Mouse (Mus musculus) midbrain, embryonic 15.5 days (tissue): ENCODE results near the gene Fam173b. TPM values are rescaled to one million over a fixed set of nuclear protein-coding genes. Genes with fewer than 3 reads are reported as not detected.
A peak's percentile ranks its signal among the peaks of the same experiment; 100 is the strongest.

Experiments used
- ATAC-seq: fragments of 200-750 bp; cut with Nextera tagmentation; replicated peaks from 2 replicates; pipeline ENCODE4 v1.8.0; 2017; ENCODE audit warnings: moderate TSS enrichment
- H3K27ac ChIP-seq: fragments of 300-500 bp; sonication (generic); 2 replicates; pipeline ENCODE4 v1.5.1; 2015; ENCODE audit warnings: mild to moderate bottlenecking, inconsistent platforms
- H3K27me3 ChIP-seq: fragments of 300-500 bp; sonication (generic); replicated peaks from 2 replicates; pipeline ENCODE4 v1.6.1; 2015; ENCODE audit warnings: inconsistent platforms
- H3K36me3 ChIP-seq: fragments of 300-500 bp; sonication (generic); replicated peaks from 2 replicates; pipeline ENCODE4 v1.6.1; 2015; ENCODE audit warnings: inconsistent platforms
- H3K4me1 ChIP-seq: fragments of 300-500 bp; sonication (generic); 2 replicates; pipeline ENCODE4 v1.6.1; 2015; ENCODE audit warnings: inconsistent platforms
- H3K4me2 ChIP-seq: fragments of 300-500 bp; sonication (generic); 2 replicates; pipeline ENCODE4 v1.6.1; 2015; ENCODE audit warnings: inconsistent platforms, mild to moderate bottlenecking, moderate library complexity
- H3K4me3 ChIP-seq: fragments of 300-500 bp; sonication (generic); 2 replicates; pipeline ENCODE4 v1.5.1; 2015; ENCODE audit warnings: mild to moderate bottlenecking, inconsistent platforms
- H3K9ac ChIP-seq: fragments of 300-500 bp; sonication (generic); 2 replicates; pipeline ENCODE4 v1.6.1; 2015; ENCODE audit warnings: mild to moderate bottlenecking, inconsistent platforms
- H3K9me3 ChIP-seq: fragments of 300-500 bp; sonication (generic); 2 replicates; pipeline ENCODE4 v1.6.1; 2016; ENCODE audit warnings: inconsistent platforms
- WGBS: fragments of 180-500 bp; shearing (Covaris S2); methylation state at CpG from one replicate; pipeline ENCODE4 v1.1.7; 2015; ENCODE audit warnings: mixed read lengths; 5-methylcytosine and 5-hydroxymethylcytosine counted together
- polyA plus RNA-seq: library from polyadenylated mRNA; unstranded; fragments of >200 nt; fragmentation: Nextera tagmentation; extraction: Ambion mirVana; gene quantifications from 2 replicates; pipeline ENCODE4 v1.2.1, GENCODE M21; 2015

Fam173b gene
- polyA plus RNA-seq, 1 experiment from 2014 or later = 10.6 TPM

DNA sequence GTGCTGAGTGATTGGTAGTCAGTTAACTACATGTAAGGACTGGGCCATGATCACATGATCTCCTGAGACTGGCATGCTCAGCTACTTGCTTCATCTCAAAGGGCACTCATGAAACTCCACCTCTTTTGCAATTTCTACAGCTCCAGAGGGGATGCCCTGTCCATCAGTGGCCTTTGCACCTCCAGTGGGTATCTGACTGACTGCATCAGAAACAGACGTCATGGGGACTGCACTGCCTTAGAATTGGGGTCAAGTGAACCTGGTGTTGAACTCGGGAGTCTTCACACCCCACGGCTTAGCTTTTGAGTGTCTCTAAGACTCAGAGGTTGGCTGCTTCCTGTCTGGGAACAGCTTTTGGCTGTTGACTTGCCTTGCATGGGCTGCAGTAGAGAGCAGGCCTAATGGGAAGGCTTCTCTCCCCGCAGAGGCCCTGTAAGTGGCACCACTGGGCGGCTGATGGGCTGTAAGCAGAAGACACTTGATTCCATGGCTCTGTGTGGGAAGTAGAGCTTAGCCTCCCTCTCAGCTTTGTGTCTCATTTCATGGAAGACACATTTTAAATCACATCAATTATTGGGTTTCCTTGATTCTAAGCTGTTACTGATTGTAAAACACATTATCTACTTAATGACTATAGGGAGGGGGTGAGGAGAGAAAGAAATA is 58.6 kb downstream of the Fam173b start:
- H3K27me3 ChIP-seq = no peaks in the 10 kb centered on the region
- H3K9ac ChIP-seq = no peak overlapping the region
- no peak overlapping the region for H3K4me2 ChIP-seq
- H3K4me1 ChIP-seq = no peaks in the 10 kb centered on the region
- no peaks in the 10 kb centered on the region for H3K9me3 ChIP-seq
- H3K4me3 ChIP-seq = no peak overlapping the region
- H3K36me3 ChIP-seq = no peaks in the 10 kb centered on the region
- 80% methylated on average over 5 of the region's 5 CpGs for WGBS
- 0 out of 2 replicates have a peak, but pooled peaks have one; percentile 37 for ATAC-seq
- H3K27ac ChIP-seq = no peak overlapping the region

- Histone ChIP-seq H3K27ac (0 out of 2 replicates have a peak overlapping the region, but pooled peaks have one; percentile 54), H3K36me3 (no peaks in the 10 kb centered on the region), H3K9me3 (no peaks in the 10 kb centered on the region), H3K4me3 (no peak overlapping the region), H3K4me2 (no peak overlapping the region), H3K4me1 (no peaks in the 10 kb centered on the region), H3K9ac (no peak overlapping the region), H3K27me3 (no peaks in the 10 kb centered on the region)
- 72% methylated on average over 9 of the region's 9 CpGs for WGBS
- ATAC-seq = no peak
These were observed 59.2 kb downstream of the Fam173b start for GRCm38 (mm10) chr15:31660844-31661243.

DNA sequence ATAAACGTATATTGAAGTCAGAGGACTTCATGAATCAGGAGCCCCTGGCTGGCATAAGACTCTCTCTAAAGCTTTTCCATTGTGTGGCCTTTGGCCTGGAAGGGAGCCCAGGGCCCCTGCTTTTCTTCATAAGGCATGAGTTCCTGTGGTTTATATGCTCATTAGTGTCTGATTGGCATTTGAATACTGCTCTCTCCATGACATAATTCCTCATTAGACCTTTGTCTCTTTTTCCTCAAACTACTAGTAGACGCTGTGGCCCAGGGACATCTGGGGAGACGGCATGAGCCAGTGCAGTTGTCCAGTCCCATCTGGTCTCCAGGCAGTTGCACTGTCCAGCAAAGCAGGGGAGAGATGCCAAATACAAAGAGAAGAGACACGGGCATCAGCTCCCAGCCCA is 60.1 kb downstream of the Fam173b start:
- H3K4me1 ChIP-seq = no peaks in the 10 kb centered on the region
- 46% methylated on average over 4 of the region's 4 CpGs for WGBS
- ATAC-seq = 0 out of 2 replicates have a peak, but pooled peaks have one; percentile 33

DNA sequence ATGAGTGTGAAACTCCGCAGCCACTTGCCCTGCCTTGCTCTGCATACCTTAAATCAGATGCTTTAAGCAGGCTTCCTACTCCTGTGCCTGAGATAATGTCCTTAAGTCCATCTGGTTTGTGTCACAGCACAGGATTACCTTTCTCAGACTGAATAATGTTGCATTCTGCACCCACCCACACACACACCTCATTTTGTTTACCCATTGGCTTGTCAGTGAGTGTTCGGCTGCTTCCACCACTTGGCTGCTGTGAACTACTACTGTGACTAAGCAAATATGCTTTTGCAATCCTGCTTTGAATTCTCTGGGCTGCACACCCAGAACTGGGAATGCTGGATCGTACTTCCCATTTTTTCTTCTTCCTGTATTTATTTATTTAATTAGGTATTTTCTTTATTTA is 61.4 kb downstream of the Fam173b start:
- Histone ChIP-seq H3K4me3 (no peak overlapping the region), H3K27me3 (no peaks in the 10 kb centered on the region), H3K4me1 (no peaks in the 10 kb centered on the region), H3K9ac (no peak overlapping the region), H3K27ac (no peak overlapping the region), H3K4me2 (no peak overlapping the region), H3K9me3 (no peaks in the 10 kb centered on the region), H3K36me3 (no peaks in the 10 kb centered on the region)
- ATAC-seq = no peak
- WGBS = 84% methylated on average over 3 of the region's 3 CpGs

More for the DNA sequence above, 60.1 kb downstream of the Fam173b start:
- Histone ChIP-seq H3K27me3 (no peaks in the 10 kb centered on the region), H3K4me3 (no peak overlapping the region), H3K9ac (no peak overlapping the region), H3K9me3 (no peaks in the 10 kb centered on the region), H3K4me2 (no peak overlapping the region), H3K27ac (no peak overlapping the region), H3K36me3 (no peaks in the 10 kb centered on the region)

Other genes starting within 250 kb of the Fam173b start
- gene Ankrd33b, start 234.1 kb upstream of the Fam173b start, polyA plus RNA-seq = 0.65 and 1.1 TPM in 2 replicates
- 1.6 and 1.9 TPM in 2 replicates for gene Ropn1l, start 148.1 kb upstream of the Fam173b start, polyA plus RNA-seq
- gene March6, start 70.8 kb upstream of the Fam173b start, polyA plus RNA-seq = 86.5 and 96.9 TPM in 2 replicates
- gene Cmbl, start 36.5 kb upstream of the Fam173b start, polyA plus RNA-seq = 14.3 and 15.7 TPM in 2 replicates
- gene Cct5, start within 50 bp of the Fam173b start, polyA plus RNA-seq = 484 and 504 TPM in 2 replicates